Mouse (Mus musculus) embryonic fibroblast, embryonic 13.5 days (primary cell): ENCODE data around the gene Tbxas1.

Experiments used
- CTCF ChIP-seq: IDR thresholded peaks from 2 replicates; pipeline ENCODE4 v1.5.1; 2011; ENCODE audit warnings: mild to moderate bottlenecking, control low read depth, low read length, moderate library complexity, borderline replicate concordance; ENCODE audit not compliant: insufficient read depth
- POLR2A ChIP-seq: IDR thresholded peaks from 2 replicates; pipeline ENCODE4 v1.6.1; 2011; ENCODE audit warnings: low read depth, mild to moderate bottlenecking, control low read depth, low read length, moderate library complexity

- no peak for TF ChIP-seq CTCF
- TF ChIP-seq POLR2A: no peak
These were observed 39.0 kb downstream of the Tbxas1 start for GRCm38 (mm10) chr6:38914181-38914580.
